Mouse (Mus musculus) heart, embryonic 16.5 days (tissue): ENCODE measurements around the gene Szt2. TPM values are rescaled to one million over a fixed set of nuclear protein-coding genes. Genes with fewer than 3 reads are reported as not detected.

ENCODE experiments used
- ATAC-seq: fragments of 200-750 bp; cut with Nextera tagmentation; replicated peaks from 2 replicates; pipeline ENCODE4 v1.8.0; 2017; ENCODE audit warnings: moderate number of reproducible peaks; ENCODE audit not compliant: insufficient read depth, low FRiP score; ENCODE audit errors: extremely low read depth
- H3K27ac ChIP-seq: fragments of 300-500 bp; sonication (generic); 2 replicates; pipeline ENCODE4 v1.5.1; 2014; ENCODE audit warnings: mild to moderate bottlenecking, low read length, control low read depth, moderate library complexity
- H3K27me3 ChIP-seq: fragments of 300-500 bp; sonication (generic); 2 replicates; pipeline ENCODE4 v1.6.1; 2014; ENCODE audit warnings: low read length, mixed read lengths; ENCODE audit not compliant: control insufficient read depth, insufficient read depth
- H3K36me3 ChIP-seq: fragments of 300-500 bp; sonication (generic); 2 replicates; pipeline ENCODE4 v1.6.1; 2014; ENCODE audit not compliant: control insufficient read depth, insufficient read depth
- H3K4me1 ChIP-seq: fragments of 300-500 bp; sonication (generic); 2 replicates; pipeline ENCODE4 v1.6.1; 2014; ENCODE audit warnings: low read length, mixed read lengths; ENCODE audit not compliant: control insufficient read depth, insufficient read depth
- H3K4me2 ChIP-seq: fragments of 300-500 bp; sonication (generic); 2 replicates; pipeline ENCODE4 v1.6.1; 2014; ENCODE audit warnings: low read depth, mild to moderate bottlenecking, control low read depth, low read length
- H3K4me3 ChIP-seq: fragments of 300-500 bp; sonication (generic); 2 replicates; pipeline ENCODE4 v1.5.1; 2014; ENCODE audit warnings: mild to moderate bottlenecking, control low read depth, low read length
- H3K9ac ChIP-seq: fragments of 300-500 bp; sonication (generic); 2 replicates; pipeline ENCODE4 v1.6.1; 2014; ENCODE audit warnings: low read length, control low read depth
- H3K9me3 ChIP-seq: fragments of 300-500 bp; sonication (generic); replicated peaks from 2 replicates; pipeline ENCODE4 v1.6.1; 2016; ENCODE audit warnings: low read length; ENCODE audit not compliant: control insufficient read depth
- WGBS: fragments of 180-500 bp; shearing (Covaris S2); extraction: QIAGEN DNeasy Blood & Tissue Kit; methylation state at CpG from one replicate; pipeline ENCODE4 v1.1.7; 2014; 5-methylcytosine and 5-hydroxymethylcytosine counted together
- polyA plus RNA-seq: library from polyadenylated mRNA; unstranded; fragments of >200 nt; fragmentation: Nextera tagmentation; extraction: Ambion mirVana; gene quantifications from 2 replicates; pipeline ENCODE4 v1.2.1, GENCODE M21; 2015

The Szt2 gene
- polyA plus RNA-seq, 1 experiment from 2014 or later = 5.3 TPM

DNA sequence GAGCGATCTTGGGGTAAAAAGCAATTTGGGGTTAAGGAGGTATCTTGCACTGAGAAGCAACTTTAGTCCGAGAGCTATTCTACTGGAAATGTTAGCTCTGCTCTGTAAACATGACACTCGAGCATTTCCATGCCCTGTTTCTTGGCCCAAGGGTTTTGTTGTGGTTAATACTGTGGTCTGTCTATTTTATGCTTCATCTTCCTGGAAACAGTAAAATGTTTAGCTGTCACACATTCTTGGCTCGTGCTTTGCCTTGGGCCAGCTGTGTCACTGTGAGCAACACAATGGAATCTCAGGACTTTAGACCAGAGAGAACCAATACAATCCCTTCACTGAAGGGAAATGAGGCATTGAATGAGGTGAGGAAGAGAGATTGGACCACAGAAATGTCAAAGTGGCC, 77.3 kb downstream of the Szt2 start:
- Histone ChIP-seq H3K4me2 (no peak overlapping the region), H3K36me3 (no peaks in the 10 kb centered on the region), H3K4me1 (no peaks in the 10 kb centered on the region), H3K4me3 (no peak overlapping the region), H3K27ac (no peak overlapping the region), H3K9ac (no peak overlapping the region), H3K9me3 (no peaks in the 10 kb centered on the region), H3K27me3 (no peaks in the 10 kb centered on the region)
- WGBS = 45% methylated on average over 4 of the region's 4 CpGs
- ATAC-seq = no peak

- ATAC-seq = no peak
- H3K4me1 ChIP-seq = no peaks in the 10 kb centered on the region
- H3K4me3 ChIP-seq = no peak overlapping the region
- no peaks in the 10 kb centered on the region for H3K27me3 ChIP-seq
- no peaks in the 10 kb centered on the region for H3K36me3 ChIP-seq
- no peaks in the 10 kb centered on the region for H3K9me3 ChIP-seq
- H3K27ac ChIP-seq = no peak overlapping the region
- H3K4me2 ChIP-seq = no peak overlapping the region
- no peak overlapping the region for H3K9ac ChIP-seq
- WGBS = 68% methylated on average over 7 of the region's 7 CpGs
These were observed 82.6 kb downstream of the Szt2 start for GRCm38 (mm10) chr4:118326476-118326875.

GRCm38 (mm10) chr4:118320636-118321035, 88.4 kb downstream of the Szt2 start:
- no peak overlapping the region for H3K27ac ChIP-seq
- H3K4me1 ChIP-seq = peaks cover 5% of the 10 kb centered on the region
- no peak overlapping the region for H3K9ac ChIP-seq
- no peak overlapping the region for H3K4me3 ChIP-seq
- no peaks in the 10 kb centered on the region for H3K27me3 ChIP-seq
- no peak for ATAC-seq
- H3K4me2 ChIP-seq = no peak overlapping the region
- 76% methylated on average over 2 of the region's 2 CpGs for WGBS
- H3K36me3 ChIP-seq = no peaks in the 10 kb centered on the region
- no peaks in the 10 kb centered on the region for H3K9me3 ChIP-seq

- Histone ChIP-seq H3K9me3 (no peaks in the 10 kb centered on the region), H3K4me1 (peaks cover 11% of the 10 kb centered on the region), H3K4me3 (no peak overlapping the region), H3K9ac (no peak overlapping the region; the same call in 1 of the 2 replicates), H3K27ac (no peak overlapping the region), H3K36me3 (no peaks in the 10 kb centered on the region), H3K27me3 (no peaks in the 10 kb centered on the region), H3K4me2 (peak overlapping the region; percentile 28; the same call in 1 of the 2 replicates)
- 29% methylated on average over 8 of the region's 8 CpGs for WGBS
- ATAC-seq = no peak
These were observed 89.2 kb downstream of the Szt2 start for GRCm38 (mm10) chr4:118319706-118320344.

DNA sequence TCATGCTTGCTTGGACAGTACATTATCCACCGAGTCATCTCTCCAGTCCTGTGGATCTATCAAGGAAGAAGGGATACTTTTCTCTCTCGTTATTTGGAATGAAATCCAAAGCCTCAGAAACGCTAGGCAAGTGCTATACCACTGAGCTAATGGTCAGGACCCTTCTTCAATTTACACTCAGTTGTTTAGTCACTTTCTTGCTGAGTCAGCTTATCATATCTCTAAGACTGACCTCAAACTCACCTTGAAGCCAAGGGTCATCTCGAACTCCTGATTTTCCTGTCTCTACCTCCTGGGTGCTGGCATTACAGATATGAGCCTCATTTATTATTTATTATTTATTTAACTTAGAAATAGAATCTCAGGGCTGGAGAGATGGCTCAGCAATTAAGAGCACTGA, 92.4 kb downstream of the Szt2 start:
- no peak for ATAC-seq
- Histone ChIP-seq H3K4me1 (peaks cover 11% of the 10 kb centered on the region), H3K9ac (no peak overlapping the region), H3K36me3 (no peaks in the 10 kb centered on the region), H3K4me2 (no peak overlapping the region), H3K4me3 (no peak overlapping the region), H3K27me3 (no peaks in the 10 kb centered on the region), H3K27ac (no peak overlapping the region), H3K9me3 (no peaks in the 10 kb centered on the region; the same call in 1 of the 2 replicates)
- 77% methylated on average over 4 of the region's 4 CpGs for WGBS

- no peaks in the 10 kb centered on the region for H3K36me3 ChIP-seq
- H3K4me2 ChIP-seq = no peak overlapping the region
- no peak overlapping the region for H3K4me3 ChIP-seq
- H3K9me3 ChIP-seq = no peaks in the 10 kb centered on the region; the same call in 1 of the 2 replicates
- 0 out of 2 replicates have a peak, but pooled peaks have one; percentile 32 for ATAC-seq
- no peaks in the 10 kb centered on the region for H3K27me3 ChIP-seq
- 27% methylated on average over 8 of the region's 8 CpGs for WGBS
- no peak overlapping the region for H3K27ac ChIP-seq
- no peak overlapping the region for H3K9ac ChIP-seq
- H3K4me1 ChIP-seq = peaks cover 11% of the 10 kb centered on the region
These were observed 93.8 kb downstream of the Szt2 start for GRCm38 (mm10) chr4:118315286-118315685.

Other genes with a start within 250 kb of the Szt2 start
- gene Kdm4a, start 229.2 kb downstream of the Szt2 start, polyA plus RNA-seq = 19.0 and 19.4 TPM in 2 replicates
- gene Ptprf, start 117.9 kb downstream of the Szt2 start, polyA plus RNA-seq = 22.9 and 27.7 TPM in 2 replicates
- 67.8 and 70.6 TPM in 2 replicates for gene Med8, start 64 bp upstream of the Szt2 start, polyA plus RNA-seq
- 66.5 and 69.4 TPM in 2 replicates for gene Elovl1, start 18.8 kb upstream of the Szt2 start, polyA plus RNA-seq
- gene Cdc20, start 28.1 kb upstream of the Szt2 start, polyA plus RNA-seq = 189 and 195 TPM in 2 replicates
- 0.88 and 1.2 TPM in 2 replicates for gene Mpl, start 48.2 kb upstream of the Szt2 start, polyA plus RNA-seq
- 52.1 and 60.8 TPM in 2 replicates for gene Tie1, start 80.8 kb upstream of the Szt2 start, polyA plus RNA-seq
- 1.4 and 1.8 TPM in 2 replicates for gene 2610528J11Rik, start 117.7 kb upstream of the Szt2 start, polyA plus RNA-seq
- 0.80 and 0.95 TPM in 2 replicates for gene Tmem125, start 134.8 kb upstream of the Szt2 start, polyA plus RNA-seq
- 0.33 and 0.54 TPM in 2 replicates for gene Cfap57, start 211.5 kb upstream of the Szt2 start, polyA plus RNA-seq
- 70.7 and 105 TPM in 2 replicates for gene Ebna1bp2, start 211.5 kb upstream of the Szt2 start, polyA plus RNA-seq
- not detected in 2 replicates for gene Olfr62, start 249.7 kb upstream of the Szt2 start, polyA plus RNA-seq